Mouse (Mus musculus) T-helper 17 cell (primary cell): ENCODE data around the gene Megf11.

Experiments
- in situ Hi-C, 2 experiments: fragments of 300-600 bp; cut with MboI, MseI; formaldehyde crosslinking; loops; 1 replicate in 1 of 2; 2 replicates in 1 of 2; pipeline ENCODE4 v1.15.1; 2025; ENCODE audit warnings: high pct_unique_total_duplicates in 2 of 2

The Megf11 gene

GRCm38 (mm10) chr9:64604217-64604711 is 218.8 kb downstream of the Megf11 start:
- in situ Hi-C loops, result no loop called here

GRCm38 (mm10) chr9:64605077-64605714 is 219.8 kb downstream of the Megf11 start:
- in situ Hi-C loops, result no loop called here

GRCm38 (mm10) chr9:64605735-64606349 is 220.4 kb downstream of the Megf11 start:
- in situ Hi-C loops, result no loop called here

DNA sequence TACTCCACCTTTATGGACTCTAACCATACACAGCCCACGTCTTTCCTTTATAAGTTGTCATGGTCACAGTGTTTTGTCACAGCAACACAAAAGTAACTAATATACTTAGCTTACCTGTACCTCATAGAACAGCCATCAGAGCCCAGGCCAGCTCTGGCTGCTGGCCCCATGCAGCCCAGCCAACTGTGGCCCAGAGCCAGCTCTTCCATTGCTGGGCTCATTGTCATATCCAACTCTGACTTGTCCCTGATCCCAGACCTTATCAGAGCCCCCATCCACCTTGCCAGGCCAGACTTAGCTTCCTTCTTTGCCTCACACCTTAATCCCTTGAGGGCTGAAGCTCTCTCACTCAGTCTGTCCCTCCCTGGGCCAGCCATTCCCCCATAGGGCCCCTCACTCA is 221.6 kb downstream of the Megf11 start:
- in situ Hi-C loops, result no loop called here

- in situ Hi-C loops, result no loop called here
Measured at GRCm38 (mm10) chr9:64609546-64609945, 224.1 kb downstream of the Megf11 start.

- in situ Hi-C loops, result no loop called here
Measured at GRCm38 (mm10) chr9:64612121-64612983, 226.9 kb downstream of the Megf11 start.

DNA sequence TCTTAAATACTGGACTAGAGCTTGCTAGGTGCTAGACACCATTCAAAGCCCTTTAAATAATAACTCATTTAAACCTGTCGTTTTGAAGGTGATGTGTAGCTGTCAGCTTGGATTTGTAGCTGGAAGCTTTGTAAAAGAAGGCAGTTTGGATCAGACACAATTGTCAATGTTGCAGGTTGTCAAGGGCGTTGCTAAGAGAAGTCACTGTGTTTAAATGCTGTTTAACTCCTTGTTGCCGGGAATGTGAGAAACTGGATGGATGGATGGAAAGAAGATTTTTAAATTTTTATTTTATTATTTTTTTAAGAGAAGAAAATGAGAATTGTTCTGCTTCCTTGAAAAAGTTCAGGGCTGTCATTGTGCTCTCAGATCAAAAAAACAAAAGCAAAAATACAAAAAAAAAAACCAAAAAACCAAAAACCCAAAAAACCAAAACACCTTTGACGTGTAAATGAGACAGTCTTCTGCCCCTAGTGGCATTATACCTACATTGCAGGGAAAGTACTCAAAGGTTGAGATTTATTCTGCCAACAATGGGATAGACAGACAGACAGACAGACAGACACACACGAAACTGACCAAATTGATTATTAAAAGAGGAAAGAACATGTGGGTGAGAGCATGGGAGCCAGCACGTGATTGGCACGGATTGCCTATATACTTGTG is 227.7 kb downstream of the Megf11 start:
- in situ Hi-C loops, result no loop called here

- in situ Hi-C loops, result no loop called here
Measured at GRCm38 (mm10) chr9:64617413-64617812, 232.0 kb downstream of the Megf11 start.

DNA sequence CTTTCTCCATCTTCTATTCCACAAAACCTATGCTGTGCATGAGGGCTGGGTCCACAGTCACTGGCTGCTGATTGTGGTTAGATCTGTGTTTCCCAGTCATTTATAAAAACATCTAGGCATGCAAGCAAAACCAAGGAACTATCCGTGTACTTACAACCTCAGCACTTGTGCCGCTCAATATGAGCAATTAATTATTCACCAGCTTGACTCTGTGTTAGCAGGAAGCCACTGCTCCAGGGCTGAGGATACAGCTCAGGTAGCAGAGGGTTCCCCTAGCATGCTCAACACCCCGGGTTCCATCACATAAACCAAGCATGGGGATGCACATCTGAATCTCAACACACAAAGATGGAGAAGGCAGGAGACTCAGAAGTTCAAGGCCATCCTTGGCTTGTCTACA is 233.0 kb downstream of the Megf11 start:
- in situ Hi-C loops, result no loop called here

GRCm38 (mm10) chr9:64619440-64619839 is 234.0 kb downstream of the Megf11 start:
- in situ Hi-C loops, result no loop called here

DNA sequence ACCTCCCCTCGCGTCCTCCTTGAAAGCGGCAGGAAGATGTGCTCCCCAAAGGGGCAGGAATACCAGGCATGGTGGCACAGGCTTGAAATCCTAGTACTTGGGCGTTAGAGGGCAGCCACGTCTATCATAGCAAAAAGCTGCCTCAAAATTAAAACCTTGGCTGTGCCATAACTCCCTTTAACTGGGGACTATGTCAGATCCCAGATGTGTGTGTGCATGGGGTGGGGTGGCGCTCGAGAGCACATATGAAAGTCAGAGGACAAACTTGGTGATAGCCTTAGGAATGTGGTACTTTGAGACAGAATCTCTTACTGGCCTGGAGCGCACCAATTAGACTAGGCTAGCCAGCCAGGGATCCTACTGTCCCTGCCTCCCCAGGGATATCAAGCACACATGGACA is 235.2 kb downstream of the Megf11 start:
- in situ Hi-C loops, result no loop called here

- in situ Hi-C loops, result no loop called here
Measured at GRCm38 (mm10) chr9:64621499-64622296, 236.3 kb downstream of the Megf11 start.

GRCm38 (mm10) chr9:64623361-64623760 is 237.9 kb downstream of the Megf11 start:
- in situ Hi-C loops, result no loop called here

- in situ Hi-C loops, result no loop called here
Measured at GRCm38 (mm10) chr9:64624536-64624935, 239.1 kb downstream of the Megf11 start.

DNA sequence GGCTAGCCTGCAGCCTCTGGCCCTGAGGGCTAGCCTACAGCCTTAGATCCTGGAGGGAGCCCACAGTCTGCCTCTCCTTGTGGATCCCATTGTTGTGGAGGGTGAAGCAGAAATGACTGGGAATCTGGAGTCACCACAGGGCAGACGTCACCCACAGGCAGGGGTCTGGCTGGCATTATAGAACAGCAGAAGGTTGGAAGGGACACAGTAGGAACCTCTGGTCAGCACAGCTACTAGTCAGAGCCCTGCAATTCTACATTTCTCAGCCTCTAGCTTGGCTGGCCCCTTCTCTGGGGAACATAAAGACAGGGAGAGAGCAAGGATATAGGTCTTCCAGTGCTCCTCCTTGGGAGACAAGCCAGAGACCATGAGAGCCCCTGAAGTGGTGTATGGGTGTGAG is 244.4 kb downstream of the Megf11 start:
- in situ Hi-C loops, result loop anchor here in 1 of 2 experiments (10.0 kb wide), 1 partner anchor 235 kb away; no protein-coding TSS in a partner anchor

- in situ Hi-C loops, result loop anchor here in 1 of 2 experiments (10.0 kb wide), 1 partner anchor 238 kb away; no protein-coding TSS in a partner anchor
Measured at GRCm38 (mm10) chr9:64633169-64633568, 247.7 kb downstream of the Megf11 start.

- in situ Hi-C loops, result loop anchor here (5.0 to 10.0 kb wide), 2 partner anchors 241 to 244 kb away; no protein-coding TSS in a partner anchor
Measured at GRCm38 (mm10) chr9:64636111-64636510, 250.7 kb downstream of the Megf11 start.

DNA sequence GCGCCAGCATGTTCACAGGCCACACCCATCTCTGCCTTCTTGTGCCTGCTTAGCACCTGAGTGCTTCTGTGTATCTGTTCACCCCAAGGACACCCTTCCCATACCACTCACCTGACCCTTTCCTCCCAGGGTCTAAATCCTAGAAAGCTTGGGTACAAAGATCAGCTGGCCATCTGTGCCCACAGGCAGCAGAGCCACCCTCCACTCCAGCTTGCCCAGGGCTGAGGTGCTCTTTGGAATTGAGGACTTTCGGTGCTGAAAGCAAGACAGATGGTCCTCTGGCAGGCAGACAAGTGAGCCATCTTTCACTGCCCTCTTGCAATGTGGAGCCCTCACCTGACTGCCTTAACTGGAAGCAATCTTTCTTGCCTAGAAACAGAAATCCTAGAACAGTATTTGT is 251.5 kb downstream of the Megf11 start:
- in situ Hi-C loops, result loop anchor here (5.0 to 10.0 kb wide), 2 partner anchors 242 to 245 kb away; no protein-coding TSS in a partner anchor

- in situ Hi-C loops, result loop anchor here (5.0 to 10.0 kb wide), 2 partner anchors 243 to 246 kb away; no protein-coding TSS in a partner anchor
Measured at GRCm38 (mm10) chr9:64638250-64638649, 252.8 kb downstream of the Megf11 start.

DNA sequence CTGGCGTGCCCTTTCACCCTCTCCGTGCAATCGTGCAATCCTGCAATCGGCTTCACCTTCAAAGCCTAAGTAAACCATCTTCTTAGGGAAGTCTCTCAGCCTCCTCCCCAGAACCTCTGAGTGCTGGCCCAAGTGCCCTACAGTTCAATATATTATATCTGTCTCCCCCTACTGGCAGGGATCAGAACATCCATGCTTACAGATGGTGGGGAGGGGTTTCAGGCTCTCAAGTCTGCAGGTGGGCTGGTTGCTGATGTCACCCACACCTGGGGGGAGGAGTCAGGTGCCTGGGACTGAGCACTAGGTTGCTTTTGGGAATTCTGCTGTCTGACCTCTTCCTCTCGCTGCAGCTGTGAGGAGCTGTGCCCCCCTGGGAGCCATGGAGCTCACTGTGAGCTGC is 254.2 kb downstream of the Megf11 start:
- in situ Hi-C loops, result loop anchor here (5.0 to 10.0 kb wide), 2 partner anchors 245 to 247 kb away; no protein-coding TSS in a partner anchor
